Mouse (Mus musculus) gastrocnemius, adult 18-20 months (tissue): ENCODE data around the gene Hmga2. TPM values are rescaled to one million over a fixed set of nuclear protein-coding genes. Genes with fewer than 3 reads are reported as not detected.

Experiments
- DNase-seq: peaks from one replicate; pipeline ENCODE4 v3.0.0; 2021; ENCODE audit warnings: low spot score
- total RNA-seq, 2 experiments: library from RNA; stranded (reverse); gene quantifications; 2 replicates each; pipeline ENCODE4 v1.2.3; 2021

Gene Hmga2
- total RNA-seq, 2 experiments from 2014 or later, result 0.09 to 0.12 TPM

DNA sequence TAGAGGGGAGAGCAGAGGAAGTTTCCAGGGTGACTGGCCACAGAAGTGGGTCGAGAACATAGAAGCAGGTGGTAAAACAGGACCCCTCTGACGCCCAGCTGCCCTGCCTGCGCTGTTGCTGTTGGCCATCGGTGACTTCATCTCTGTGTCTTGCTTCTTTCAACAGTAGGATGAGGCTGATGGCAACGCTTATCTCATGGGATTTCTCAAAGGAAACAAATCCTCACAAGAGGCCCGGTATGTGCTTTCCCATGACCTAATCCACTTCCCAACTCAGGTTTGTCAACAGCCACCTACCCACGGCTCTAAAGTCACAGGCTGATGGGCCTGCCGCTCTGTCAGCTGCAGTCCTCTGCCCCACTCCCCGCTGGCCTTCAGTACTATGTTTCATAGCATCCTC, 52.3 kb downstream of the Hmga2 start:
- no peak for DNase-seq

DNA sequence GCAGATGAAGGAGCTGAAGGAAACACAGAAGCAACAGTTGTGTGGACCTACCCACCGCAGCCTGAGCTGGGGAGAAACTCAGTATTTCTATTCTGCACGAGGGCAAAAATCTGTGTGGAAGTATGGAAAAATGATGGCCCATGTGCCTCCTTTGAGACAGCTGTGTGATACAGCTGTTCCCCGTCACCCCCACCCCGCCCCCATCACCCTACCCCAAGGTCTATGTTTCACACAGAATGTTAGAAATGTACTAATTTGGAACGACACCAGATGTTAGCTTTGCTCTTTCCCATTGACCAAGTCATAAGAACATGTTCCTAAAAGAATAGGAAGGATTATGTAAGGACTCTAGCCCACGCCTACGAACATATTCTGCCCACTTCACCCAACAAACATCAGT, 53.0 kb downstream of the Hmga2 start:
- no peak for DNase-seq

DNA sequence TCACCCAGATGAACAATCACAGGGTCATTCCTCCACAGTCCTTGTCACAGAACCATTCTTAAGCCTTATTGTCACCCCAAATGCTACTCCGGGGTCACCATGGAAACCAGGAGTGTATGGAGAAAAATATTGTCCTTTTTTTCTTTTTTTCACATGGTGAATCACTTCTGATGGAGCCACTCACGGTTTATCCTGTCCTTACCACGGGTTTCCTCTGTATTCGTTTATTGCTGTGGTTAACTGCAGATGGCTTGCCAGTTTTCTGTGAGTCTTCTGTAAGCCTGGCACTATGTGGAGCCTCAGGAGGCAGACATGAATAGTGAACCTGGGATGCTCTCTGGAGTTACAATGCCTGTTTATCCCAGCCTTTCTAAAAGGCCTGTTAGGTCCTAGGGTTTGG, 53.4 kb downstream of the Hmga2 start:
- no peak for DNase-seq

DNA sequence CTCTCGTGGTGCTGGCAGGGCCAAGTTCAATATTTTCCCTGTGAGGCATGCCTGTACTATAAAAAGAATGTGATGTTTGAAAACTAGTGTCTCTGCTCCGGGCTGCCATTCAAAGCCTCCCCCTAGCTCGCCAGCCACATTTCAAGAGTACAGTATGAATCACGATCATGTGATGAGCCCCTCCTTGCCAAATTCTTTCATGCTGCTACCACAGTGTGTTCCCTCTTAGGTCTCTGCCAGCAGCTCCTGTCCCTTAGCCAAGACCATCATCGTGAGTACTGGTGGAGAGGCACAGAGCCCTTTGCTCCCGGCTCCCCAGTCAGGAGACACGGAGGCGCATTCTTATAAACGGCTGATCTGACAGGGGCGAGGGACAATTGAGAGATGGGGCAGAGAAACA, 54.2 kb downstream of the Hmga2 start:
- DNase-seq, result peak; percentile 81

DNA sequence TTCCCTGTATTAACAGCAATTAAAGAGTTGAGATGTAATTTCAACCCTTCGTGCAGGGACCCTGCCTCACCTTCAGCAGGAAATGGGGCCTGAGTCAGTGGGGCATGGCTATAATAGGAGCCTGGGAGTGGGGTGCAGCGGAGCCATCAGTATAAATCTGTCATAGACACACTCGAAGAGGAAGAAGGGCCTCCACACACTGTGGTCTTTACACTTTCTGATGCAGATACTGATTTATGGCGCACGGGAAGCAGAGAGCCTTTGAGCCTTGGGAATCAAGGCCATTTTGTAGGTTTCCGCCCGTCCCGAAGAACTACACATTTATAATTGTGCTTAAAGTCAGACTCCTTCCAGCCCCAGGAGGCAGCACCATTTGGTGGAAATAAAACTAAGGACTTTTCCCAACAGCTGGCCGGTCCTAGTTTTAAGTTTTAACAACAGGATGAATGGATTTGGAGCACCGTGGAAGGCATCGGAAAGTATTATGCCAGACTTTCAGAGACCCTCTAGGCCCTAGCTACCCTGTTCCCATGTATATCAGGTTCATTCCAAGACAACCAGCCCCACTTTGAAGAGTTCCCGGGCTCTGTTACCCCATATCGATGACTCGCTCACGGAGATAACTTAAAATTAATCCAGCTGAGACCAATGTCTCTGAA, 55.2 kb downstream of the Hmga2 start:
- DNase-seq, result no peak

DNA sequence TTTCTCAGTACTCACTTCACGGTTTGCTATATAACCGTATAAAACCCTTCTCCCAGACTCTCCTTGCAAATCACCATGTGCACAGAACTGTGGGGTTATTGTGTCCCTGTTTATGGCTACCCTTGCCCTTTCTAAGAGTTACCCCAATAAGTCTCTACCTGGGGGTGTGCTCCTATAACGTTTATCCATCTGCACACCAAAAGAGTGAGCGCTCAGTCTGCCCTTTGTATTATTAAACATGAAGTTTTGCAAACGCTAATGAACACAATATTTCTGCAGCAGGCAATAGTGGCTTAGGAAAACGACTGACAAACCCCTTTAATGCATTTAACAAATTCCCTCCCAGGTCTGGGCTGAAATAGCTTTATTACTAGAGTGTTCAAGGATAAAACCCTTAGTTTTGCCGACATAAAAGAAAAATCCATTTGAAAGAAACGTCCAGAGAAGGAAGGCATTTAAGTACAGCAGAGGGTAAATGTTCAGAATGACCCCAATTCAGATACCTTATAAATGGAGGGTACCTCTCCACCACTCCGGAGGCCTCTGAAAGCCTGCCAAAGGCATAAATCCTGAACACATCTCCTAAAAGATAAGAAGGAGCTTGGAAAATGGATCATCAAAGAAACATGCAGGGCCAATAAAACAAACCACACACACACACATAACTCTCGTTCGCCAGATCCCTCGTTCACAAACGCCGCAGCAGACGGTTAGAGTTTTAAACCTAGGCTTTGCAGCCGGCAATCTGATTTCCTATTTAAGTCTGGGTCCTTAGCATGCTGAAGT, 57.3 kb downstream of the Hmga2 start:
- DNase-seq, result no peak

DNA sequence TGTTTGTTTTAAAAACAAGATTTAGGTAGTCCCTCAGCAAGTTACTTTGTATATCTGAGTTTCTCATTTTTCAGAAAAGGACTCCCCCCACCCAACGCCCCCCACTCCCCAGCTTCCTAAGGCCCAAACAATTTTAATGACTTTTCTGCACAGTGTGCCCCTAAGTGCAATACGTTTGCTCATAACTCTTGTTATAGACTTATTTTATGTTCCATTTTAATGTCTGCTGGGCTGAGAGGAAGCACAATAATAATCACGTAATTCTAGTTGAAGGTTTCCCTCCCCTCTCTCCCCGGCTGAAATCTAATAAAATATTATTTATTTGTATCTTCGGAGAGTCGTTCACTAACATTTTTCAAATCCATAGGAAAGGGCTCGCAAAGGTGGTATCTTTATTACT, 58.1 kb downstream of the Hmga2 start:
- no peak for DNase-seq

DNA sequence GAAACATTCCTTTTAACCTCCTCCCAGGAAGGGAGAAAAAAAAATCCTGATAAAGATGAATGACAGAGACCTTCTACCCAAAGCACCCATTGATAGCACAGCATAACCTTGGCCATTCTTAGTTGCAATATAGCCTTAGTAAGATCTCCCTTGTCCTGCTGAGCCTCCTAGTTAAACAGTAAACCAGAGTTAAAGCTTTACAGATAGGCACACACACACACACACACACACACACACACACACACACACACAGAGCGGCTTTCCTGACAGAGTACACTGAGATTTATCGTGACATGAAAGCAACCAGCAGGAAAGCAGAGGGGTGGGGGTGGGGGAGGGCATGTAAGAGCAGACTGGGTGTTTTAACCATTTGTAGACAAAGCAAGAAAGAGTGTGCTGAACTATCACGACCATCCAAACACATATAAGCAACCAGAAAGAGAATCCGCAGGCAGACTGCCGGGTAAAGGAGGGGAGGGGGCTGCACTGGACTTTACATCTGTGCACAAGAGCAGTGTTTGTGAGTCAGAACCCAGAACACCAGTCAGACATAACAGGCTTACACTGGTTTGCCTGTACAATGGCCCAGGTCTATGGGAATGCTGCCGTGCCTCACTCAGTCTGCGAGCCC, 58.7 kb downstream of the Hmga2 start:
- no peak for DNase-seq

DNA sequence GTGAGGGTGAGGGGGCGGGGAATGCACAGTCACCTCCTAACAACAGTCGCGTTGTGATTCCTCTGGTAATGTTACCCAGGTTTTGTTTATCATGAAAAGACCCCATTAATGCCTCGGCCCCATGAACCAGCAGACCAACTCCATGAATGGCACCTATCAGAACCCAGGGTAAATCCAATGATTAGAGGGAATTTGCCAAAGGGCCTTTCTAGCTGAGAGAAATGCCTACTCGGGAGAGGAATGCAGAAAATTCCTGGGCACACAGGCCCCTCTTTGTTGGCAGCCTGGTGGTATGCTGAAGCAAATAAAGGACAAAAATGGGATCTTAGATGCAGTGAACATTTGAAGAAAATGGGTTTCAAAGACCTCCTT, 59.2 kb downstream of the Hmga2 start:
- no peak for DNase-seq

DNA sequence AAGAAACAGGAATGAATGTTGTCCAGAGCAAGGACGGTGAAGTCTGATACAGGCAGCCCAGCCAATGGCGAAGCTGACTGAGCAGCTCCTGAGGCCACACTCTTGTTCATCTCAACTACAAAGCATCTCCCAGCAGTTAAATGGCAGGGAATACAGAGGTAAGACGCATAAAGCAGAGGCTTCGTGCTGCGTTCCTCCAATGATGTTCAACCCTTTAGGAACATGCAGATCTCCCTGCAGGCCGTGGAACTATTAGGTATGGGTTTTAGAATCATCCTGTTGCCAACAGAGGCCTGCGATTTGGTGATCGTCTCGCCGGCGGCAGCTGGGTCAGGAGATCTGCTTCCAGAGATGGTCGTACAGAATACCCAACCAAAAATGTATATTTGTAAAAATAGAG, 59.6 kb downstream of the Hmga2 start:
- no peak for DNase-seq

DNA sequence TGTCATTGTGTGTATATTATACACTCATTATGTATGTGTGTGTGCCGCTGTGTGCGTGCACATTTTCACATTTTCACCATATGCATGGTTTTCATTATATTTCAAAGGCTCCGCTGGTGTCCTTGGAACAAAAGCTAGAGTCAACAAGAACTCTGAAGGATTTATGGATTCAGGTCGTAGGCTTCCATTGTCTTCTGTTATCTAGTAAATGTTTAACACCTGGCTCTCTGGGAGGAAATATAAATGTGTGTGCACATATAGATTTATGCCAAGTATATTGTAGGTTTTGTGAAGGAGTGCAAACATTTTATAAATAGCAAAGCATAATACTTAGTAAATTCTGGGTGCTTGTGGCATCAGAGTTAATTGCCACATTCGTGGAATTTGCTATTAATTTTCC, 64.1 kb downstream of the Hmga2 start:
- no peak for DNase-seq

DNA sequence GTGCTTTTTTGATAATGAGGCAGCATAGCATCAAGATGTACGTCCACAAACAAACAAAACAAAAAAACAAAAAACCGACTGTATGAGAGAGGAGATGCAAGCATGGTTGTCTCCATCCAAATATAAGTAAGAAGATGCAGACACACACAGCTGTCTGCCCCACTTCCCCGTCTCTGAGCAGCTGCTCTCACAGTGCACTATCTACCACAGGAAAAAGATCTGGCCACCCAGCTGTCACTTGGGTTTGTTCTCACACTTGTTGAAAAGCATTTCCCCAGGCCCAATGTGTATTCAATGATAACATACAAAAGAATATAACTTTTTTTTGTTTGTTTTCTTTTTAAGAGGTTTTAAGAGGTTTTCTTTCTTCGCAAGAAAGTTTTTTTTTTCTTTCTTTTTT, 65.3 kb downstream of the Hmga2 start:
- no peak for DNase-seq

DNA sequence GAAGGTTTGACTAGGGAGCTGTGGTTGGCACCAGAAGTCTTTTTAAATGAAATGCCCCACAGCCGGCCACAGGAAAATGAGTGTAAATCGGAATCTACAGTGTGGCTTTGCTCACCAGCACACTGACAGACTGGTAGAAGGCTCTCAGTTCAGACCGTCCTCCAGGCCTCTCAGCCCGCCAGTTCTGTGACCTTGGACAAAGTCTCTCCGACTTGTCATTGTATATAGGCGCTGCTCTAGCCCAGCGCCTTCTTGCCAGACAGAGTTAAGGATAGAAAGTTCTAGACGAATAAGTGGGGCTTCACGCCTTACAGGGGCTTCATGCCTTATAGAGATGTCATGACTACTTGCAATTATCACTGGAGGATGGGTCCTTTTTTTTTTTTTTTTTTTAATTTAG, 67.1 kb downstream of the Hmga2 start:
- no peak for DNase-seq

DNA sequence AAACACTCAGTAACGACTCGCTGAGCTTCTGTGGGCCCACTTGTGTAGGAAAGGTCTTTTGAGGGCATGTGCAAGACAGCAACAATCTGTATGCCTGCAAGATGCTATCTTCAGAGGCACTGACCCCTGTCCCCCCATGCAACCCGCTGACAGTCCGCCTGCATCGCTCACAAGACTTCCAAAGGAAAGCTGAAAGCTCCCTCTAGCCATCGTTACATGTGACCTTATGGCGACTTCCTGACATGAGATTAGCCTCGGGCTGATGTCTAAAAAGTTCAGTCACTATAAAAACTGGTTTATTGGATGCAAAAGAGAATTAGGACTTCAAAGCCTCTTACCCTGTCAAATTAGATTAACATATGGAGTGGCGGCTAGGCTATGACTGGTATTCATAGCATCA, 69.0 kb downstream of the Hmga2 start:
- DNase-seq, result no peak

DNA sequence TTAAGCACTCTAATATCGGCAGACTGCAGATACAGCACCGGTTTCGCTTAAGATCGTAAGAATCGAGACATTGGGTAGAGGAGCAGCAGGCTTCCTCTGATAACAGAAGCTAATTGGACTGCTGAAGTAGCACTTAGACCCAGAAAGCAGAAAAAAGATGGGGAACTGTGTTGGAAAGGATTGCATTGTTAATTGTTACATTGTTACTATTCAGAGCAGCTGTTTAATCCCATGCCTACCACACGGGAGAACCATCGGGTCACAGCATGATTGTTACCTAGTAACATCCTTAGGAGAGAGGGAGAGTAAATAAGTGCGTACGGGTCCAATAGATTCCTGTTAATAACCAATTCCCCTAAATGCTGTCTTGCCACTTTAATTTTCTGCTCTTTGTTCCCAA, 70.2 kb downstream of the Hmga2 start:
- DNase-seq, result no peak

DNA sequence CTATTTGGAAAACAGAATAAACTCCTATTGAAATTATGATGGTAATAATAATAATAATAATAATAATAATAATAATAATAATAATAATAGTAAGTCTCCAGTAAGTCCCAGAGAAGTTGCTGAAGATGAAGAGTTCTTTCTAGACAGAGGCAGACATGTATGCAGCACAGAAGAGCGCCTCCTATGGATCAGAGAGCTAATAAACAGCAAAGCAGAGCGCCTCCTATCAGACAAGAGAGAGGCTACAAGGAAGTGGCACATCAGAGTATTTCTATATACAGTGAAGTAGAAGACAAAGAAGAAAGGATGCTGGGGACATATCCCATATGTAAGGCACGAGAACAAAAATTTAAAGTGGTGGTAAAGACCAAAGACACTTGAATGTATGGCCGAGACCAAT, 70.9 kb downstream of the Hmga2 start:
- DNase-seq, result no peak

DNA sequence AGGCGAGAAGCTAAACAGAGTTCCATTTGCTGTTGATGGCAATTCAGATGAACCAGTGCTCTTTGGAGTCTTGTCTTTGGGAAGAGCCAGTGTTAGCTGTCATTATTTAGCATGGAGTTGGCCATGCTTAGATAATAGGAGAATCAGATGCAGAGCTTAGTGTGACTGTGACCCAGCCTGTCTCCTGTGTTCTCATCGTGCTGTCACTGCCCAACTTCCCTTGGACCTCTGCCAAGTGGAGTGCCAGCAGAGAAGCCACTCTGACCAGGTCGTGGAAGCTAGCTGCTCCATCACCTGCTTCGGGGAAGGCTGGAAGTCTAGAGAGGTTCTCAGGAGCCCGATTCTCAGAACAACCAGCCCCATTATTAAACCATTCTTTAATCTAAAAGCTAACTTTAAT, 73.3 kb downstream of the Hmga2 start:
- DNase-seq, result no peak

DNA sequence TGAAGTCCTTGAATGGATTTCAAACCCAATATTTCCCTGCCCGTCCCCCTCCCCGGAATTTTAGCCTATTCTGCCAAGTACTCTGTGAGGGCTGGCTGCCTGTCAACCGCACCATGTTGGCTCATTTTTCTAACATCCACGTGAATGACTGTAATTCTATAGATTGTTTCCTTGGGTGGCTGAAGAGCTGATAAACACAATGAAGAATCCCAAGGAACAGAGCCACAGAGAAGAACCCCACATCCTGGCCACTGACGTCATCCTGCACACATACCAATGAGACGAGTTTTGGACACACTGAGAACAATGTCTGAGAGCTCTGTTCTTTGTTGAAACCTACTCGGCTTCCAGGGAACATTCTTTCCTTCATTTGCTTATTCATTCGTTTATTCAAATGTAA, 74.5 kb downstream of the Hmga2 start:
- DNase-seq, result no peak

DNA sequence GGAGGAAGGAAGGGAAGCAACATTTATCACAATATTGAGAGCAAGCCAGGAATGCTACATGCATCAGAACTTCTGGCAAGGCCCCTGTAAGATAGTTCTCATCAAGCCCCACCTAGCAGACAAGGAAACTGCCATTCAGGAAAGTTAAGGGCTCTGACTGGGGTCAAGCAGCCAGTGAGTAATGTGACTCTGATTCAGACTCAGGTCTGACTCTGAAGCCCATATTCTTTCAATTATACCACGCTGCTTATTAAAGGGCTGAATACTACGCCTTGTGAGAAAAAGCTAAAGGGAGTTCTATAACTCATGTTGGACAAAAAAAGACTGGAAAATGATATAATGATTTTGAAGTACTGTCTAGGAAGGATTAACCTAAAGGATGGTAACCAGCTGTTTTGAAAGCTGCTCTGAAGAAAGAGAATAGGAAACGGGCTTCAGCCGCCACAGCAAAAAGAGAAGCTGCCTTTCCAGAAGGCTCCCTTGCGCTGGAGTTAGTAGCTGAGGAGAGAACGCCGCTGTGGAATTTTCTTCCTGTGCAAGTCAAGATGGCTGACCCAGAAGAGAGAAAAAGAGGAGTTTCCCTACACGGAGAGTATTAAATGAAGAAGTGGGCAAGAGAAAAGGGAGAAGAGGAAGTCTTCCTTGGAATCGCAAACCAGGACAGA, 76.3 kb downstream of the Hmga2 start:
- no peak for DNase-seq

DNA sequence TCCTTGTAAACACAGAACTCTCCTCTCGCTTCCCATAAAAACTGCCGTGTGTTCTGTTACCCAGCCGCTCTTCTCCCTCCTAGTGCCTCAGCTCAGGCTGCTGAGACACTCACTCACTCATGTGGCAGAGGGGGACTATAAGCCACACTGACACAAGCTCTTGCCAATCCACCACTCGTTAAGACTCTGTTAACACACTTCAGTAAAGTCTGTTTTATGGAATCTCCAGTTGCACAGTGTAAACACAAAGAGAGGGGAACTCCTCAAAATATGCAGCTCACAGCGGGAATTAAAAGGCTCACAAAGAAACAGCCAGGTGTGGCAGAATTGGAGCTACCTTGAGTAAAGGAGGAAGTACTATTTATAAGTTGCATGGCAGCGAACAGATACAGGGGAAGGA, 77.5 kb downstream of the Hmga2 start:
- DNase-seq, result no peak

DNA sequence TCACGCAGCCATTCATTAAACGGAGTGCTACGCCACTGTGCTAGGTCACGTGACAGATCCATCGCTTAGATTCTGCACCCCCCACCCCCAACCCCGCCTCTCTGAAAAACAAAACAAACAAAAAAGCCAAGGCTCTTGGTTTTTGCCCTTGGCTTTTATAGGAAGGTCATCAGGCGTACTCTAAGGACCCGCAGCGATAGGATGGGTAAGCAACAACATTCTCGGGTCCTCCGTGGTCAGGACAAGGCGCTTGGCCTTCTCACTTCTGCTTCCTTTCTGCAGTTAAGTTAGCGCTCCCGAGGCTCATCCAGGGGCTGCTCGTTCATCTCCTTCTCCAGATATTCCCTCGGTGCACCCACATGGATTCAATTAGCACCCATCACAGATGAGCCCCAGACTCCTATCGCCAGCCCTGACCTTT, 79.0 kb downstream of the Hmga2 start:
- DNase-seq, result no peak

DNA sequence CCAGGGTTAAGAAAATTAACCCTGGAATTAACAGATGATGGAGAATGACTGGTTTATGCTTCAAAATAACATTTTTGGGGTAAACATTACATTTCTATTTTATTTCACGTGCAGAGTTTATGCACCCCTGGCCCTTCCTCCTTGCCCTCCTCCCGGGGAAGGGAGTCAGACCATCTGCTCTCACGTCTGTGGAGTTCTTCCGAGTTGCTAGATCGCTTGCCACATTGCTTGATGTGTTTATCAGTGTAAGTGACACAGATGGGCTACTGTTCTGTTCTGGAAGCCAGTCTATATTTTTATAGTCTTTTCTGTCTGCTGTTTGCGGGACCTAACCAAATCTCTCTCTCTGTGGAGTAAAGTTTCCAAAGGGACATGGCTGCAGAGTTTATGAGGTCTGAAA, 80.7 kb downstream of the Hmga2 start:
- DNase-seq, result no peak

DNA sequence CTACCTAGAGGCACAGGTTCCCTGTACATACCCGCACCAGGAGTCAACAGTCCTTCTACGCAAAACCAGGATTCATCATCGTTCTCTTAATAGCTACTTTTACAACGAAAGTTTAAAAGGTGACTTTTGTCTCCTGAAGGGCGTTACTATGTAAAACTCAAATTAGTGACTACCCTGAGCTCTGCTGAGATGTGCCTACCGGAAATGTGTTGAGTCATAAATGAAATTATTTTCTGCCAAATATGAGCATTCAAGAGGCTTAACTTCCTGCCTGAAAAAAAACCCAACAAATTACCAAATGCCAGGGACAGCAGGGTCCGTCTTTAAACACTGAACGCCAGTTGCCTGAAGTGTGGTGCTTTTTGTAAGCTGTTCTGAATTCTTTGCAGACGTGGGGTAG, 81.5 kb downstream of the Hmga2 start:
- DNase-seq, result no peak
